Mouse (Mus musculus) neutrophil, adult 5-6 weeks (primary cell): Measurements from ENCODE around the gene Endog. TPM values are rescaled to one million over a fixed set of nuclear protein-coding genes. Genes with fewer than 3 reads are reported as not detected.

Source experiments
- ATAC-seq: fragments of 151-379, 151-347 bp; 2 replicates; pipeline ENCODE4 v1.8.0; 2017; ENCODE audit warnings: mild to moderate bottlenecking, moderate TSS enrichment; ENCODE audit not compliant: insufficient number of reproducible peaks, poor library complexity, low FRiP score, severe bottlenecking; ENCODE audit errors: extremely low read depth
- total RNA-seq: library from RNA; stranded (forward); fragments of 200-1000 nt; gene quantifications from 2 replicates; pipeline ENCODE4 v1.2.3, GENCODE M21; 2017

Gene Endog
- total RNA-seq, 1 experiment from 2014 or later: 1.3 TPM

- ATAC-seq: 0 out of 2 replicates have a peak, but pooled peaks have one; percentile 2
Observed at GRCm38 (mm10) chr2:30205255-30205628, 33.9 kb downstream of the Endog start.

- ATAC-seq: peak; percentile 91
Observed at GRCm38 (mm10) chr2:30205629-30206357, 34.5 kb downstream of the Endog start, which contains the start of gene Kyat1. Kyat1 (minus strand) TSS chr2:30205847.

GRCm38 (mm10) chr2:30207401-30207800 is 36.1 kb downstream of the Endog start:
- ATAC-seq: no peak

GRCm38 (mm10) chr2:30207886-30208285 is 36.6 kb downstream of the Endog start:
- no peak for ATAC-seq

GRCm38 (mm10) chr2:30211408-30212168 is 40.3 kb downstream of the Endog start:
- ATAC-seq: no peak

GRCm38 (mm10) chr2:30212169-30212545 is 40.9 kb downstream of the Endog start:
- no peak for ATAC-seq

GRCm38 (mm10) chr2:30212951-30213350 is 41.7 kb downstream of the Endog start:
- no peak for ATAC-seq

GRCm38 (mm10) chr2:30214745-30215144 is 43.5 kb downstream of the Endog start:
- ATAC-seq: no peak

GRCm38 (mm10) chr2:30215493-30215892 is 44.2 kb downstream of the Endog start:
- no peak for ATAC-seq

GRCm38 (mm10) chr2:30216293-30216692 is 45.0 kb downstream of the Endog start:
- ATAC-seq: no peak

Other genes with a start within 250 kb of the Endog start
- gene Gle1, start 236.1 kb upstream of the Endog start, total RNA-seq: 73.9 and 79.8 TPM in 2 replicates
- 259 and 285 TPM in 2 replicates for gene Sptan1, start 205.9 kb upstream of the Endog start, total RNA-seq
- 0.70 and 0.86 TPM in 2 replicates for gene Wdr34, start 122.6 kb upstream of the Endog start, total RNA-seq
- gene Set, start 114.1 kb upstream of the Endog start, total RNA-seq: 313 and 345 TPM in 2 replicates
- gene Pkn3, start 93.8 kb upstream of the Endog start, total RNA-seq: 1.0 and 1.8 TPM in 2 replicates
- gene Zdhhc12, start 77.8 kb upstream of the Endog start, total RNA-seq: 10.1 and 11.2 TPM in 2 replicates
- 43.1 and 46.3 TPM in 2 replicates for gene Zer1, start 46.9 kb upstream of the Endog start, total RNA-seq
- 40.9 and 50.9 TPM in 2 replicates for gene Tbc1d13, start 37.7 kb upstream of the Endog start, total RNA-seq
- 8.3 and 15.7 TPM in 2 replicates for gene Spout1, start 7.0 kb downstream of the Endog start, total RNA-seq
- gene Kyat1, start 34.4 kb downstream of the Endog start, total RNA-seq: 7.1 and 7.5 TPM in 2 replicates
- gene Lrrc8a, start 66.2 kb downstream of the Endog start, total RNA-seq: 20.7 and 22.5 TPM in 2 replicates
- 2.0 and 2.9 TPM in 2 replicates for gene Gm28035, start 69.1 kb downstream of the Endog start, total RNA-seq
- gene Phyhd1, start 94.7 kb downstream of the Endog start, total RNA-seq: 3.8 and 6.0 TPM in 2 replicates
- not detected in 2 replicates for gene Gm28038, start 109.5 kb downstream of the Endog start, total RNA-seq
- 9.0 and 10.3 TPM in 2 replicates for gene Dolk, start 114.8 kb downstream of the Endog start, total RNA-seq
- gene Nup188, start 114.9 kb downstream of the Endog start, total RNA-seq: 14.6 and 14.8 TPM in 2 replicates
- gene Sh3glb2, start 187.8 kb downstream of the Endog start, total RNA-seq: 39.0 and 44.3 TPM in 2 replicates
- gene Miga2, start 192.7 kb downstream of the Endog start, total RNA-seq: 6.0 and 11.2 TPM in 2 replicates
- 19.8 and 21.2 TPM in 2 replicates for gene Dolpp1, start 220.8 kb downstream of the Endog start, total RNA-seq
- gene Crat, start 244.3 kb downstream of the Endog start, total RNA-seq: 15.3 and 16.2 TPM in 2 replicates
- gene Ptpa, start 244.5 kb downstream of the Endog start, total RNA-seq: 37.4 and 47.8 TPM in 2 replicates